Mouse (Mus musculus) bone marrow, adult 2 months (tissue): ENCODE data around the gene Dgkb.

Source experiments
- CTCF ChIP-seq: fragments of 200-500 bp; IDR thresholded peaks from 2 replicates; pipeline ENCODE4 v1.5.1; 2011; ENCODE audit warnings: low read length, control low read depth; ENCODE audit not compliant: control insufficient read depth, insufficient read depth
- POLR2A ChIP-seq: fragments of 200-500 bp; IDR thresholded peaks from 2 replicates; pipeline ENCODE4 v1.6.1; 2011; ENCODE audit warnings: low read depth, mild to moderate bottlenecking, control low read depth, low read length, borderline replicate concordance; ENCODE audit not compliant: control insufficient read depth

- no peak for TF ChIP-seq CTCF
- TF ChIP-seq POLR2A: no peak
These were observed 618.6 kb downstream of the Dgkb start for GRCm38 (mm10) chr12:38436131-38436436.
